Mouse (Mus musculus) midbrain, embryonic 16.5 days (tissue): ENCODE measurements at regions not wholly inside any gene's neighbourhood (a gene's known extent, or its start where the extent isn't known, plus 50 kb on each side); places are given as distances from the start of the nearest gene placed in this dataset.

Experiments used
- ATAC-seq: fragments of 200-750 bp; cut with Nextera tagmentation; 2 replicates; pipeline ENCODE4 v1.8.0; 2017; ENCODE audit warnings: moderate TSS enrichment
- H3K27ac ChIP-seq: fragments of 300-500 bp; sonication (generic); 2 replicates; pipeline ENCODE4 v1.5.1; 2014; ENCODE audit warnings: mild to moderate bottlenecking, low read length, mixed read lengths
- H3K27me3 ChIP-seq: fragments of 300-500 bp; sonication (generic); 2 replicates; pipeline ENCODE4 v1.6.1; 2014; ENCODE audit warnings: low read depth, low read length, mixed read lengths; ENCODE audit not compliant: control insufficient read depth, insufficient read depth
- H3K36me3 ChIP-seq: fragments of 300-500 bp; sonication (generic); 2 replicates; pipeline ENCODE4 v1.6.1; 2014; ENCODE audit warnings: mild to moderate bottlenecking, low read length, moderate library complexity, mixed read lengths; ENCODE audit not compliant: control insufficient read depth, insufficient read depth
- H3K4me1 ChIP-seq: fragments of 300-500 bp; sonication (generic); 2 replicates; pipeline ENCODE4 v1.6.1; 2014; ENCODE audit warnings: mild to moderate bottlenecking, low read length, mixed read lengths; ENCODE audit not compliant: control insufficient read depth, insufficient read depth
- H3K4me2 ChIP-seq: fragments of 300-500 bp; sonication (generic); 2 replicates; pipeline ENCODE4 v1.6.1; 2014; ENCODE audit warnings: mild to moderate bottlenecking, low read length, mixed read lengths
- H3K4me3 ChIP-seq: fragments of 300-500 bp; sonication (generic); 2 replicates; pipeline ENCODE4 v1.5.1; 2014; ENCODE audit warnings: low read depth, mild to moderate bottlenecking, low read length, moderate library complexity, mixed read lengths
- H3K9ac ChIP-seq: fragments of 300-500 bp; sonication (generic); 2 replicates; pipeline ENCODE4 v1.6.1; 2014; ENCODE audit warnings: low read depth, low read length, mixed read lengths
- H3K9me3 ChIP-seq: fragments of 300-500 bp; sonication (generic); replicated peaks from 2 replicates; pipeline ENCODE4 v1.6.1; 2014; ENCODE audit warnings: mild to moderate bottlenecking, low read length, mixed read lengths; ENCODE audit not compliant: control insufficient read depth, poor library complexity, severe bottlenecking
- WGBS: fragments of 180-500 bp; shearing (Covaris S2); extraction: QIAGEN DNeasy Blood & Tissue Kit; methylation state at CpG from one replicate; pipeline ENCODE4 v1.1.7; 2014; 5-methylcytosine and 5-hydroxymethylcytosine counted together

- 57% methylated on average over 3 of the region's 3 CpGs for WGBS
Observed at GRCm38 (mm10) chr4:75676590-75677174, 398.6 kb upstream of the Dmac1 start.

GRCm38 (mm10) chr4:75641046-75641445 lies 362.9 kb upstream of the Dmac1 start:
- H3K4me1 ChIP-seq: no peaks in the 10 kb centered on the region
- H3K36me3 ChIP-seq: no peaks in the 10 kb centered on the region
- no peaks in the 10 kb centered on the region for H3K27me3 ChIP-seq
- no peak overlapping the region for H3K4me3 ChIP-seq
- ATAC-seq: no peak
- no peak overlapping the region for H3K9ac ChIP-seq
- no peak overlapping the region for H3K4me2 ChIP-seq
- no peak overlapping the region for H3K27ac ChIP-seq
- H3K9me3 ChIP-seq: peaks cover 5% of the 10 kb centered on the region; the same call in 1 of the 2 replicates

More at GRCm38 (mm10) chr4:75676590-75677174, 398.6 kb upstream of the Dmac1 start:
- H3K36me3 ChIP-seq: no peaks in the 10 kb centered on the region
- H3K4me3 ChIP-seq: no peak overlapping the region
- H3K9ac ChIP-seq: no peak overlapping the region
- H3K4me1 ChIP-seq: no peaks in the 10 kb centered on the region
- H3K27me3 ChIP-seq: no peaks in the 10 kb centered on the region
- no peak for ATAC-seq
- no peaks in the 10 kb centered on the region for H3K9me3 ChIP-seq
- H3K4me2 ChIP-seq: no peak overlapping the region
- no peak overlapping the region for H3K27ac ChIP-seq

DNA sequence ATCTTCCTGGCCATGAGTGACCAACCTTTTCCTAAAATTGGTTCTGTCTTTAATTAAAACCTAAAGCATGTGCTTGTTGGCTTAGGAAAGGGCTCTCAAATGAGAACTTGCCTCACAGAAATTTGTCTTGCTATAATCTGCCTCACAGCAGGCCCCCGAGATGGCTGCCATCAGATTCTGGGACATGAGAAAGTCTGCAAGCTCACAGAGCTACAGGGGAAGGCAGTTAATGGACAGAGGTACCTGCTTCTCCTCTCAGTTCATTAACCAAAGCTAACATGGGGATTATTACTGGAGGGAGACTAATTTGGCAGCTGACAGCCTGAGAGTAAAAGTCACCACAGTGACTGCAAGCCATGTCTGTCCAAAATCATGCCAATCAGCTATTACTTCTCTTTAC lies 358.5 kb upstream of the Dmac1 start:
- no peak for ATAC-seq
- no peak overlapping the region for H3K4me3 ChIP-seq
- no peaks in the 10 kb centered on the region for H3K36me3 ChIP-seq
- no peaks in the 10 kb centered on the region for H3K27me3 ChIP-seq
- H3K4me2 ChIP-seq: no peak overlapping the region
- peaks cover 3% of the 10 kb centered on the region; the same call in 1 of the 2 replicates for H3K9me3 ChIP-seq
- H3K9ac ChIP-seq: no peak overlapping the region
- WGBS: 55% methylated on average over 1 of the region's 1 CpGs
- no peaks in the 10 kb centered on the region for H3K4me1 ChIP-seq
- no peak overlapping the region for H3K27ac ChIP-seq

DNA sequence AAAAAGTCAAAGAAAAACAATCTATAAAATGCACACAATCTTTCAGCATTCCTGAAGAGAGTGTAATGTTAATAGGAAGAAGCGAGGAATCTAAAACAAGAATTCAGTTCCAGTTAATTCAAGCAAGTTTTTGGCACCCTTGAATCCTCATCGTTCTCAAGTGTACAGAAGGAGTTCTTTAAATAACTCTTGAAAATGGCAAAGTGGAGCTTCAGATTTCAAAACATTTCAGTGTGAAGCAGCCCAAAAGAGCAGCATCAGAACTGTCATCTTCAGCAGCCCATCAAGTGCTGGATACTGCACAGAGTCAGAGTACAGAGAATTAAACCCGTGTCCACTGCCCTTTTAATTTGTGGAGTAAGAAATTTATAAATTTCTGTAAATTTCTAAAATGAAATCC lies 311.8 kb upstream of the Dmac1 start:
- 87% methylated on average over 3 of the region's 3 CpGs for WGBS

GRCm38 (mm10) chr4:75588095-75588875 lies 310.2 kb upstream of the Dmac1 start:
- Histone ChIP-seq H3K36me3 (no peaks in the 10 kb centered on the region), H3K4me2 (no peak overlapping the region), H3K27ac (no peak overlapping the region), H3K4me3 (no peak overlapping the region), H3K4me1 (no peaks in the 10 kb centered on the region), H3K27me3 (no peaks in the 10 kb centered on the region), H3K9ac (no peak overlapping the region), H3K9me3 (no peaks in the 10 kb centered on the region)
- WGBS: 11% methylated on average over 6 of the region's 6 CpGs
- no peak for ATAC-seq

More for the DNA sequence above, 311.8 kb upstream of the Dmac1 start:
- H3K4me1 ChIP-seq: no peaks in the 10 kb centered on the region
- ATAC-seq: no peak
- H3K27ac ChIP-seq: no peak overlapping the region
- no peaks in the 10 kb centered on the region for H3K36me3 ChIP-seq
- H3K4me2 ChIP-seq: no peak overlapping the region
- no peak overlapping the region for H3K4me3 ChIP-seq
- H3K9ac ChIP-seq: no peak overlapping the region
- no peaks in the 10 kb centered on the region for H3K27me3 ChIP-seq
- no peaks in the 10 kb centered on the region for H3K9me3 ChIP-seq

DNA sequence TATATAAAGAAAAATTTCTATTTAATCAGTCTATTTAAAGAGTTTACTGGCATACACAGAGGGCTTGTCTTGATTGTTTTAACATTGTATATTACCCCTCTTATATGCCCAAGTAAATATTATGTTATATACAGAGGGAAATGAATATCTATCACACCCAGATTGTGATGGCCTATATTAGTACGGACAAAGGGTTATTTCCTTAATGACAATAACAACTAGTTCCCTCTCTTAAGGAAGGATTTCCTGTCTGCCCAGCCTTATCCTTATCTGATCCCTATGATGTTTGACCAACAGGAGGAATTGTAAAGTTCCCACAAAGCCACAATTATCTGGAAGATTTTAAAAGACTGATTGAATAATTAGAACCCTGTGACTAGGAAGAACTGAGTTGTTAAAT lies 301.8 kb upstream of the Dmac1 start:
- Histone ChIP-seq H3K9ac (no peak overlapping the region), H3K36me3 (no peaks in the 10 kb centered on the region), H3K4me3 (no peak overlapping the region), H3K27ac (no peak overlapping the region), H3K9me3 (no peaks in the 10 kb centered on the region), H3K4me1 (no peaks in the 10 kb centered on the region), H3K4me2 (no peak overlapping the region), H3K27me3 (no peaks in the 10 kb centered on the region)
- no peak for ATAC-seq
- WGBS: 86% methylated on average over 1 of the region's 1 CpGs

DNA sequence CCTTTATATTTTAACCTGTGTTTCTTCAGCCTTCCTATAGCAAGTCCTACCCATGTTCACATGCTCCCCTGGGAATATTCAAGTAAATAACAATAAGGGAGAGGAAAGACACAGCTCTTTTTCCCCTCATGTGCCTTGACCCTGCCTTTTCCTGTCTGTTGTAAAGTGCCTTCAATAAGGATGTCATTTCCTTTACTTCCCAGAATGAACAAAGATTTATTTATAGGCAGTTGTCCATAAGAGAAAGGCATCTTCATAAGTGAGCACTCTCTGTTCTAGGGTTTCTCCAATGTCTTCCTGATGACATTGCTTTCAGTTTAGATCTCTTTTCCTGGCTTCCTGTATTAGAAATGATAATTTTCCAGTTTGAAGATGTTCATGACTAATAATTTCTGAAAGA lies 294.5 kb upstream of the Dmac1 start:
- no peak for ATAC-seq
- Histone ChIP-seq H3K9me3 (no peaks in the 10 kb centered on the region), H3K36me3 (no peaks in the 10 kb centered on the region), H3K9ac (no peak overlapping the region), H3K4me3 (no peak overlapping the region), H3K27me3 (no peaks in the 10 kb centered on the region), H3K27ac (no peak overlapping the region), H3K4me1 (no peaks in the 10 kb centered on the region), H3K4me2 (no peak overlapping the region)

DNA sequence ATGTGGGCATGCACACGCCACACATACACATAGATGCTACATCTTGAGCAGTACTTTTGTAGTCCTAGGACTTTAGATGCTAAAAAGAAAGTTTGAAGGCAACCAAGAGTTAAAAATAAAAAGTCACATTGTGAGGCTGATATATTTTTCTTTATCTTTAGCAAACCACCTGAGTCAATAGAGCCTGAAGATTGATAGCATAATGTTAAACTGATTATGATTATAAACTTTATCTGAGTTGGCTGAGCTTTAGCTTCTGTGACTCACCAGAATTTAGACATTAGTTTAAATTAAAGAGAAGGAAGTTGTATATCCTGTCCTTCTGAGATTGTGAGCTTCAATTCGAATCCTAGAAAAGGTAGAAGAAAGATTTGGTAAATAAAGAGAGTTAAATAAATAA lies 289.5 kb upstream of the Dmac1 start:
- WGBS: 91% methylated on average over 2 of the region's 2 CpGs

GRCm38 (mm10) chr4:75562480-75562879 lies 284.4 kb upstream of the Dmac1 start:
- H3K27ac ChIP-seq: peak overlapping the region; percentile 28; the same call in 1 of the 2 replicates
- H3K4me3 ChIP-seq: no peak overlapping the region
- H3K9me3 ChIP-seq: no peaks in the 10 kb centered on the region
- ATAC-seq: peak; percentile 93
- peaks cover 3% of the 10 kb centered on the region for H3K4me1 ChIP-seq
- WGBS: 6% methylated on average over 4 of the region's 4 CpGs
- no peak overlapping the region for H3K4me2 ChIP-seq
- H3K27me3 ChIP-seq: no peaks in the 10 kb centered on the region
- H3K9ac ChIP-seq: no peak overlapping the region
- no peaks in the 10 kb centered on the region for H3K36me3 ChIP-seq

More for the DNA sequence above, 289.5 kb upstream of the Dmac1 start:
- Histone ChIP-seq H3K4me3 (no peak overlapping the region), H3K4me2 (no peak overlapping the region), H3K36me3 (no peaks in the 10 kb centered on the region), H3K27ac (no peak overlapping the region), H3K4me1 (no peaks in the 10 kb centered on the region), H3K9me3 (no peaks in the 10 kb centered on the region), H3K9ac (no peak overlapping the region), H3K27me3 (no peaks in the 10 kb centered on the region)
- ATAC-seq: no peak
